ENCODE assay signal across 20 mouse cellular contexts in genomic region chr8:92437075-92437663, GRCm38 (mm10).
"Had no signal": no experiment of that assay in that cellular context is flagged by ENCODE, and none has a peak within 500 bp of the region (broad histone marks: within the 10 kb centered on the region; RNA-seq: fewer than 3 reads in every experiment).

No protein-coding gene starts in this region.

- H3K4me2 ChIP-seq: limb, embryonic 13.5 days; liver, embryonic 13.5 days; midbrain, embryonic 11.5 days; neural tube, embryonic 12.5 days; neural tube, embryonic 15.5 days had no signal

- H3K36me3 ChIP-seq: limb, embryonic 13.5 days; liver, embryonic 13.5 days; neural tube, embryonic 12.5 days; neural tube, embryonic 15.5 days had no signal

- DNase-seq: kidney, adult 2 months; kidney, postnatal 25 days; layer of hippocampus, adult 9-11 months; liver; liver, embryonic 13.5 days; lung, adult 2 months; lung, postnatal 14 days; lung, postnatal 4 days; midbrain, embryonic 14.5 days; right cerebral cortex, adult 18-20 months; right cerebral cortex, postnatal 14 days; right cerebral cortex, postnatal 4 days; thymus, adult 18-20 months; thymus, postnatal 36 days had no signal

- H3K9ac ChIP-seq: limb, embryonic 13.5 days; liver, embryonic 13.5 days; neural tube, embryonic 12.5 days; neural tube, embryonic 15.5 days had no signal

- H3K4me1 ChIP-seq: liver, embryonic 13.5 days; neural tube, embryonic 12.5 days; neural tube, embryonic 15.5 days had no signal

- H3K27me3 ChIP-seq: liver, embryonic 13.5 days had no signal

- H3K4me3 ChIP-seq: layer of hippocampus, adult 2 months; limb, embryonic 13.5 days; liver, embryonic 13.5 days; neural tube, embryonic 12.5 days; neural tube, embryonic 15.5 days had no signal

- H3K27ac ChIP-seq: kidney, postnatal 0 days; layer of hippocampus, adult 2 months; limb, embryonic 13.5 days; liver, embryonic 13.5 days; neural tube, embryonic 12.5 days; neural tube, embryonic 15.5 days had no signal

- H3K9me3 ChIP-seq: limb, embryonic 13.5 days; liver, embryonic 13.5 days; neural tube, embryonic 12.5 days; neural tube, embryonic 15.5 days had no signal
